Mouse (Mus musculus): ENCODE measurements around the gene Arrdc5. TPM values are rescaled to one million over a fixed set of nuclear protein-coding genes. Genes with fewer than 3 reads are reported as not detected.

Arrdc5 gene
- total RNA-seq, 2 experiments from 2014 or later, result not detected

- DNase-seq (ENCODE audit: extremely low spot score in 1 of 2, low spot score in 1 of 2), result peak; percentile 76 to 83
Measured at GRCm38 (mm10) chr17:56303847-56304586, 3.9 kb upstream of the Arrdc5 start.

- DNase-seq (ENCODE audit: extremely low spot score in 1 of 2, low spot score in 1 of 2), result no peak
Measured at GRCm38 (mm10) chr17:56303160-56303846, 3.2 kb upstream of the Arrdc5 start, which contains the start of gene Uhrf1. TSS of gene Uhrf1 (plus strand) at chr17:56303321.

DNA sequence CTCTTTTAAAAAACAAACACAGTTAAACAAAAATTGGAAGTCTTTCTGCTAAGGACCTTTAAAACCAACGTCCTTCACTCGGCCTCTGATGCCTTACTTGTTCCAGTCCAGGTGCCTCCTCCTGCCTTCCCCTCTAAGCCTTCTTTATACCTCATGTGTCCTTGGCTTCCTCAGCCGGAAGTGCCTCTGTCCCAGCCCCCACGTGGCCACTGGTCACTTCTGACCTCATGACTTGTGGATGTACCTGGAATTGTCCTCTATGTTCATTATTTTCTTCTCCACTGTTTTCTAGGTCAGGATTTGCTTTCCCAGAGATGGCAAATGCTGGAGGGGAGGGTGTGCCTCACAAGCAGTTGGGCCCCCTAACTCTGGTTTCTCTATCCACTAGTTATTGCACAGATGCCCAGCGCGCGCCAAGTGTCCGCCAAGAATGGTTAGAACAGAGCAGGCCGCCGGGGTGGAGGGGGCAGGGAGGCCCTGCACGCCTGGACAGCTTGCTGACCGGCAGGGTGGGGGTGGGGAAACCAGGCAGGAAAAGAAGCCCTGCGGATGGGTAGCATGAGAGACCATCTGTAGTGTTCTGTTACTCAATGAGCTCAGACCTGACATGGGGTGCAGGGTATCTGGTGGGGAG lies 2.4 kb upstream of the Arrdc5 start:
- no peak for DNase-seq (ENCODE audit: extremely low spot score in 1 of 2, low spot score in 1 of 2)

GRCm38 (mm10) chr17:56298238-56298637 lies 1.8 kb downstream of the Arrdc5 start:
- no peak for DNase-seq (ENCODE audit: extremely low spot score in 1 of 2, low spot score in 1 of 2)

DNA sequence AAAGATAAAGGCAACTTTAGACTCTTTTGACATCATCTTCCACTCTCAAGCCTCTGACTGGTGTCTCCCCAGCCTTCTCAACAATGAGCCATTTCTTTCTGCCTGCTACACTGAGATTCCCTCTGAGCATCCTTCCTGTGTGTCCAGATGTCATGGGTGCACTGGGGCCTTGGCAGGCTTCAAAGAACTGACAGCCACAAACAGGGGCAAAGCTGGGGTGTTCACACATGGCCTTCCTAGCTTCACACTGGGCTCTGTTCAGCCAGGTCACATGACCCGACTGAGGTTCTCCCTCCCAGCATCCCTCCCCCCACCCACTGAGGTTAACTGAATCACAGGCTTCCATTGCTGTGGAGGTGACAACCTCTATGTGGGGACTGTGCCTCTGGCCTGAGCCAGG lies 3.9 kb downstream of the Arrdc5 start:
- no peak for DNase-seq (ENCODE audit: extremely low spot score in 1 of 2, low spot score in 1 of 2)

DNA sequence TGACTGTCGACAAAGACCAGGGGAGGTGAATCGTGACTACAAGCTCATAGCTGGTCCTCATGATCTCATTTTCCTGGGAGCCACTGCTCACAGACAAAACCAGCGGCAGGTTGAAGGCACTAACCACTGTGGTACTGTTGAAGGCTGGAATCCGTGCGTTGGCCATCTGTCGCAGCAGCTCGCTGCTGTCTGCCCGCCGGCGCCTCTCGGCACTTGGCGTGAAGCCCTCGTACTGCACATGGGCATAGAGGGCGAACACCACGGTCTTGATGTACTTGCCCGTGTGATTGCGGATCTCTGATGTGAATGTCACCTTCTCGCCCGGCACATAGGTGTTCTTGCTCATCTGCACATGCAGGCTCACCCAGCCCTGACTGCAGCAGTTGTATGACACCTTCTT lies 5.8 kb downstream of the Arrdc5 start:
- no peak for DNase-seq (ENCODE audit: extremely low spot score in 1 of 2, low spot score in 1 of 2)

- DNase-seq (ENCODE audit: extremely low spot score in 1 of 2, low spot score in 1 of 2), result no peak
Measured at GRCm38 (mm10) chr17:56293291-56293690, 6.8 kb downstream of the Arrdc5 start.

DNA sequence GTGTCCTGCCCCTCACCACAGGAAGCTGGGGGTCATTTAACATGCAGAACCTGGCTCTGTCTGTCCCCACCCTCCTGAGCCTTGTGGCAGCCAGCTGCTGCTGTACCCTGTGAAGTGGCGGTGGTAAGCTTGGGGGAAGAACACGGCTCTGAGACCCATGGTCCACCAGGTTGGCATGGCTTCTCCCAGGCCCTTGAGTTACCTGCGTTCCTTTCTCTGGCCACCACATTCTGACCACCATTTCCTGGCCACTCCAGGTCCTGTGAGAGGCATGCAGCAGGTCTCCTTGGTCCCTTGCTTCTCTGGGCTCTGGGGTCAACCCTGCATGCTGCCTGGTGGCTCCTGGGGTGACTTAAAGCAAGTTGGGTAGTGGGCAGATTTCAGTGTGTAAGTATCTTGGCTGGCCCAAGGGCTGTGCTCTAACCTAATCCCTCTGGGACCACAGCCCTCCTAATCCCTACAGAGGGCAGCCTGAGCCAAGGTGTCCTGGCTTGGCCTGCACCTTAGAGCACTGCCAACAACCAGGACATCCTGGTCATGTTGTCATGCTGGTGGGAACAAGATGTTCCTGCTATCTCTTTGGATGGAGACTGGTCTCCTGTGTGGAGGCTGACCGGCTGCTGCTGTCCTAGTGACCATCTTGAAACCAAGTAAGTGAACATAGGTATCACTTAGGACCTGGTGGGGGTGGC lies 7.4 kb downstream of the Arrdc5 start, which contains the start of gene Plin3:
Plin3 (minus strand) TSS at position 343 of the 692 bp plus-strand sequence.
- no peak for DNase-seq (ENCODE audit: extremely low spot score in 1 of 2, low spot score in 1 of 2)

- no peak for DNase-seq (ENCODE audit: extremely low spot score in 1 of 2, low spot score in 1 of 2)
Measured at GRCm38 (mm10) chr17:56291826-56292475, 8.1 kb downstream of the Arrdc5 start.

DNA sequence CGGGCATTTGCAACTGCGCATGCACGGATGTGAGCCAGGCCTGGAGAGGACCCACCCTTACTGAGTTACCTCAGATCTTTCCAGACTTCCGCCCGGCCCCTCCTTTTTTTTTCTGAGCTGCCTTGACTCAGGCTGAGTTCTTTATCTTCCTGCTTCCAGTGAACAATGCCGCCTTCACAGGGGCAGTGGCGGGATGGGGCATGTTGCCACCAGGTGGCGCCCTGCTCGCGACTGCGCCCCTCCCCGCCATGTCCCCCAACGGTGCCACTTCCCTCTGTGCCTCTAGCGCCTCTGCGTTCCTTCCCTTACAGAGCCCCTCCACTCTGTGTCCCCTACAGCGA lies 8.9 kb downstream of the Arrdc5 start:
- DNase-seq (ENCODE audit: extremely low spot score in 1 of 2, low spot score in 1 of 2), result peak; percentile 49 to 73

GRCm38 (mm10) chr17:56290388-56291170 lies 9.5 kb downstream of the Arrdc5 start:
- peak; percentile 35 to 69 for DNase-seq (ENCODE audit: extremely low spot score in 1 of 2, low spot score in 1 of 2)

DNA sequence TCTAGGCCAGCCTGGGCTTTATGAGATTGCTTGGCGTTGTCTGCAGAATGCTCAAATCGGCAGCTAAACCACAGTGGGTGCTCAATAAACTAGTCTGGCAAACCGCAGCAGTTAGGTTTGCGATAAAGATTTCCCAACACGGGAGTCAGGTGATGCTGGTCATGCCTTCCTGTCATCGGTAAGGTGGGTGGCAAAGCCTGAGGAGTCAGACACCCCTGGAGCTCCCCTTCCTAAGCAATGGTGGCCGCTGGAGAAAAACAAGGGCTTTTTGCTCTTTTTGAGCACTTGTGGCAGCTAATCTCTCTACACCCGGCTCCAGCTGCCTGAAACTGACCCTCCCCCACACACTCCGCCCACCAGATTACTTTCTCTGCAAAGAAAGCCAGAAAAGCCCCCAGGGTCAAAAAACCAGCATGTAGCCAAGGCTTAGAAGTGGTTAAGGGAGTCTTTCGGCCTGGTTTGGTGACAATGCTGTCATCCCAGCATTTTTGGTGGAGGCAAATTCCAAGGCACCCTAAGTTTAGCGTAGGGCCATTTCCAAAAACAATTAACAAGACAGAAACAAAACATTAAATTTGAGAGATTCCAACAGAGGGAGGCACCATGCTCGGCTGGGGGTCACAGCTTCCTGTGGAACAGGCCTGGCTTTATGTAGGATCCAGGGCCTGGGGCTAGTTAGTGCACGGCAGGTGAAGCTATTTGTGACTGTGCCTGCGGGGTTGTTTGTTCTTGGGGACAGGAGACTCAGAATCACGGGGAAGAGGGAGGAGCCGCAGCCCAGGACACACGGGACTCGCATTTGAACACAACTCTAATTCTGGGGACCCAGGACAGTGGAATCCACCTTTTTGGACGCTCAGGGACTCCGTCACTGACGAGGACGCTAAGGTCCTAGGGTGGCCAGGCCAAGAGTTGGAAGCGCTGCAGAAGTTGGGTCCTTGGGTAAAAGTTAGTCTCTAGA lies 10.4 kb downstream of the Arrdc5 start:
- no peak for DNase-seq (ENCODE audit: extremely low spot score in 1 of 2, low spot score in 1 of 2)

DNA sequence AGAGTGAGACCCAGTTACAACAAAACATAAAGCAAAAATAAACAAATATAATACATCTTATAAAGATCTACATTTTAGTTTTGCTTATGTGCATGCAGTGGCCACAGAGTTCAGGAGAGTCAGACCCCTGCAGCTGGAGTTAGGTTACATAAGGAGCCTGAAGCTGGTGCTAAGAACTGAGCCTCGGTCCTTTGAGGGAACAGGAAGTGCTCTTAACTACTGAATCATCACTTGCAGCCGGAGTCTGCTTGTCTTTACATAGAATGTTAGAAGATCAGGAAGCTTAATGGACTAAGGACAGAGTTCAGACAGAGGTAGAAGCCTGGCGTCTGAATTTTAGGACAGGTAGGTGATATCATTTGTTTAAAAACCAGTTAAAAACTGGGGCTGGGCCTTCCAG lies 11.2 kb downstream of the Arrdc5 start:
- DNase-seq (ENCODE audit: extremely low spot score in 1 of 2, low spot score in 1 of 2), result no peak

DNA sequence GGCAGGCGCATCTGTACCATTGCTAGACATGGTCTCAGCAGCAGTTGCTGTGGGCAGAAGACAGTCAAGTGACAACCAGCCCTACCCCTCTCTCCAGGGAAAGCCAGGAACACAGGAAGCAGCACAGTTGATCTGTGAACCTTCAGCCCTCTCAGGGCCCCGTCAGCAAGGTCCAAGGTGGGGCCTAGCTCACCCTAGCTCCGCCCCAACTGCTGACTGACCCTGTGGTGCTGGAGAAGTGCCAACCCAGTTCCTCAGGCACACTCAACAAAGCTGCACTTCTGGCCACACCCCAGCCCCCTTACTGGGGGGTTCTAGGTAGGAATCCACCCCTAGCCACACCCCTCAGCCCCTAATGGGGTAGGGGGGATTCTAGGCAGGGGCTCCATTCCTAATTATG lies 12.3 kb downstream of the Arrdc5 start:
- no peak for DNase-seq (ENCODE audit: extremely low spot score in 1 of 2, low spot score in 1 of 2)

DNA sequence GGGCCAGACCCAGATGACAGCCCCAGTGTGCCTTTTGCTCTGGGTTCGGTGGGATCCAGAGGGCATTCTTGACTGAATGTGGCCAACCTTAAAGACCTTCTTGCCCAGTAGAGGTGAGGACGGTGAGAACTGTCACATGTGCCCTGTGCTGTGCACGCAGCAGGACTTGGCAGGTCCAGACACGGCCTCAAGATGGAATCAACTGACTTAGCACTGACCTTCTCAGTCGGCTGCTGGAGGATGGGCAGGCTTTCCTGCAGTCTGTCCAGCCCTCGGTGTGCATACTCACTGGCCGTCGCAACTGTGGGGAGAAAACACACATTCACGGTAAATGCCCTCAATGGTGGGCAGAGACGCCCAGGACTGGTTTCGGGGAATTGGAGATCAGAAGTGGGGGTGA lies 14.1 kb downstream of the Arrdc5 start:
- DNase-seq (ENCODE audit: extremely low spot score in 1 of 2, low spot score in 1 of 2), result no peak

- DNase-seq (ENCODE audit: extremely low spot score in 1 of 2, low spot score in 1 of 2), result no peak
Measured at GRCm38 (mm10) chr17:56283316-56283715, 16.8 kb downstream of the Arrdc5 start.

GRCm38 (mm10) chr17:56282802-56283201 lies 17.3 kb downstream of the Arrdc5 start:
- no peak for DNase-seq (ENCODE audit: extremely low spot score in 1 of 2, low spot score in 1 of 2)

- no peak for DNase-seq (ENCODE audit: extremely low spot score in 1 of 2, low spot score in 1 of 2)
Measured at GRCm38 (mm10) chr17:56281193-56281592, 18.9 kb downstream of the Arrdc5 start.
